Mouse (Mus musculus) inflammation-experienced regulatory T-cells, adult 6 months (primary cell): Measurements from ENCODE around the gene Abcc9. TPM values are rescaled to one million over a fixed set of nuclear protein-coding genes. Genes with fewer than 3 reads are reported as not detected.

Experiments used
- ATAC-seq: one replicate; pipeline ENCODE4 v1.8.0; 2017
- polyA plus RNA-seq, 3 experiments: library from polyadenylated mRNA; unstranded; fragments of 100-300 nt; shearing (Covaris generic); gene quantifications; one replicate each; pipeline ENCODE4 v1.2.1; 2017

The Abcc9 gene
- polyA plus RNA-seq, 3 experiments from 2014 or later: 0.05 TPM; not detected in 2

- no peak for ATAC-seq
Observed at GRCm38 (mm10) chr6:142609401-142610373, 92.4 kb downstream of the Abcc9 start.

- no peak for ATAC-seq
Observed at GRCm38 (mm10) chr6:142607080-142607479, 95.0 kb downstream of the Abcc9 start.

- ATAC-seq: no peak
Observed at GRCm38 (mm10) chr6:142602772-142603171, 99.3 kb downstream of the Abcc9 start.

GRCm38 (mm10) chr6:142578831-142579230, 123.3 kb downstream of the Abcc9 start:
- ATAC-seq: no peak

GRCm38 (mm10) chr6:142577801-142578200, 124.3 kb downstream of the Abcc9 start:
- ATAC-seq: no peak

GRCm38 (mm10) chr6:142572876-142573275, 129.2 kb downstream of the Abcc9 start:
- no peak for ATAC-seq

GRCm38 (mm10) chr6:142571629-142572360, 130.3 kb downstream of the Abcc9 start:
- no peak for ATAC-seq

- ATAC-seq: no peak
Observed at GRCm38 (mm10) chr6:142571055-142571618, 131.0 kb downstream of the Abcc9 start, which contains the start of gene Kcnj8. TSS of gene Kcnj8 (minus strand) at chr6:142571614.

- ATAC-seq: no peak
Observed at GRCm38 (mm10) chr6:142570046-142570770, 131.9 kb downstream of the Abcc9 start.

- no peak for ATAC-seq
Observed at GRCm38 (mm10) chr6:142568713-142569357, 133.3 kb downstream of the Abcc9 start.

GRCm38 (mm10) chr6:142567452-142567851, 134.7 kb downstream of the Abcc9 start:
- no peak for ATAC-seq

- ATAC-seq: no peak
Observed at GRCm38 (mm10) chr6:142564746-142565145, 137.4 kb downstream of the Abcc9 start.

GRCm38 (mm10) chr6:142561151-142561550, 141.0 kb downstream of the Abcc9 start:
- peak; percentile 65 for ATAC-seq

GRCm38 (mm10) chr6:142558772-142559679, 143.1 kb downstream of the Abcc9 start:
- ATAC-seq: no peak

GRCm38 (mm10) chr6:142558076-142558475, 144.0 kb downstream of the Abcc9 start:
- ATAC-seq: no peak

GRCm38 (mm10) chr6:142555988-142556387, 146.1 kb downstream of the Abcc9 start:
- ATAC-seq: no peak

GRCm38 (mm10) chr6:142551482-142551881, 150.6 kb downstream of the Abcc9 start:
- ATAC-seq: no peak

- ATAC-seq: no peak
Observed at GRCm38 (mm10) chr6:142550871-142551270, 151.2 kb downstream of the Abcc9 start.

- ATAC-seq: no peak
Observed at GRCm38 (mm10) chr6:142548377-142548776, 153.7 kb downstream of the Abcc9 start.

GRCm38 (mm10) chr6:142545132-142545531, 157.0 kb downstream of the Abcc9 start:
- no peak for ATAC-seq

GRCm38 (mm10) chr6:142543648-142544047, 158.5 kb downstream of the Abcc9 start:
- no peak for ATAC-seq
